Mouse (Mus musculus): ENCODE results near the gene Lime1. TPM values are rescaled to one million over a fixed set of nuclear protein-coding genes. Genes with fewer than 3 reads are reported as not detected.

Lime1 gene
- polyA plus RNA-seq, 1 experiment from 2014 or later: 26.7 TPM

DNA sequence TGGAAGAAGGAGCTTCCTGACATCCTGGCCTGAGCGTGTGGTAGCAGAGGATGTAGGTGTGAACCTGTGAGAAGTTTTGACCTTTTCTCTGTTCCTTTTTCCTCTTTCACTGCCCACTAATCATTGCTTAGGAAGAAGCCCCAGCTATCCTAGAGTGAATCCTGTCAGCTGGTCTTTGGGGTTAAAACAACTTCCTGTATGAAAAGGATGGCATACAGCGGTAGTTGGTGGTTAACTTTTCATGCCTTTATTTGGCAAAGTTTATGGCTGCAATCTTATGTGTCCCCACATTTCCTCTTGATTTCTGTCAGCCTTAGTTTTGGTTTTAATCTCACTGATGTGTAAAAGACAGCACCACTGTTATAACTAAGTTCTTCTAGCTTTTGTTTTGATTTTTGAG, 2.6 kb upstream of the Lime1 start:
- H3K9ac ChIP-seq: no peak overlapping the region
- H3K36me3 ChIP-seq: peaks cover 45% of the 10 kb centered on the region
- no peak overlapping the region for H3K27ac ChIP-seq
- H3K27me3 ChIP-seq: no peaks in the 10 kb centered on the region
- 70% methylated on average over 2 of the region's 2 CpGs for WGBS
- no peak for ATAC-seq (replicated peaks; ENCODE audit: low FRiP score)
- H3K4me1 ChIP-seq: no peaks in the 10 kb centered on the region; the same call in 1 of the 2 replicates
- no peak overlapping the region for H3K4me2 ChIP-seq
- no peaks in the 10 kb centered on the region for H3K9me3 ChIP-seq (replicated peaks)
- H3K4me3 ChIP-seq (replicated peaks): no peak overlapping the region

DNA sequence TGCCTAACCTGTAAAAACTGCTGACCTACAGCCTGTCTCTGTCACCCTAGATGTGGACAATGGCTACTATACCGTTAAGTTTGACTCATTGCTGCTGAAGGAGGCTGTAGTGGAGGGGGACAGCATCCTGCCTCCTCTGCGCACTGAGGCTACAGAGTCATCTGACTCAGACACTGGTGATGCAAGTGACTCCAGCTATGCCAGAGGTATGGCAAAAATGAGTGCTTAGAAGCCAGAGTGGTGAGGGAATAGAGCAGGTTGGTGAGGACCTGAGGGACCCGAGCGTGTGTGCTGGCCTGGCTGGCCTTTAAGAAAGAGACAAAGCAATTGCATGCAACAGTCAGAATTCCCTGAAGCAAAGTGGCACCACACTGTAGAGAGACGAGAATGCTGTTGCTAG, 1.2 kb upstream of the Lime1 start:
- WGBS: 90% methylated on average over 5 of the region's 5 CpGs
- Histone ChIP-seq H3K4me3 (replicated peaks) (no peak overlapping the region), H3K9ac (no peak overlapping the region), H3K4me2 (no peak overlapping the region), H3K9me3 (replicated peaks) (no peaks in the 10 kb centered on the region), H3K27ac (no peak overlapping the region), H3K4me1 (no peaks in the 10 kb centered on the region; the same call in 1 of the 2 replicates), H3K36me3 (peaks cover 57% of the 10 kb centered on the region), H3K27me3 (no peaks in the 10 kb centered on the region)
- no peak for ATAC-seq (replicated peaks; ENCODE audit: low FRiP score)

DNA sequence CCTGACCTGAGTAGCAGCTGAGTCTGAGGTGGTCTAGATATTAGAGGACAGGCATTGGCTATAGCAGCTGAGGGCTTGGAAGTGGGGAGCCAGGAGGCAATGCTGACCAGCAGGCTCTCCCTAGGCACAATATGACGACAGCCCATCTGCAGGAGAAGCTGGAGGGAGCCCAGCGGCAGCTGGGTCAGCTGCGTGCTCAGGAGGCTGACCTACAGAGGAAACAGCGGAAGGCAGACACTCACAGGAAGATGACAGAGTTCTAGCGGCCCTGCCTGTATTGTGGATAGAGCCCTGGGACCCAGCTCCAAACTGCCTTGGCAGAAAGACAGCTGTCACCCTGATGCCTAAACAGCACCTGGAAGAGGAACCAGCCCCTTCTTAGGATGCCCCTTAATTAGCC, 373 bp downstream of the Lime1 start:
- no peaks in the 10 kb centered on the region for H3K9me3 ChIP-seq (replicated peaks)

DNA sequence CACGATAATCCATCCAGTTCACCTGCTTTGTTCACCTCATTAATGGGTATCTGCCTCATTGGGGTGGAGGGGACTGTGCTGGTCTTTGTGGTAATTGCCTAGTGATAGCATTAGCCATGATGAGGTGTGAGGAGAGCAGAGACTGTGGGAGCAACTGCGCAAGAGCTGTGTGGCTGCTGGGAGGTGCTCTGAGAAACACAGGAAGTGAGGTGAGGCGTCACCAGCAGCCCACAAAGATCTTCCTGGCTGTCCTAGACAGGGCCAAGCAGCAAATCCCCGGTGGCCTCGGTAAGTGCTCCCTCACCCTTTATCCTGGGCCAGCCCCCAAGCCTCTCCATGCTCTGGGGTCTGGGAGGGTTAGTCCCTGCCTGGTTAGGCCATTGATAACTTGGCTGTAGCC, 1.2 kb downstream of the Lime1 start:
- H3K36me3 ChIP-seq: peaks cover 80% of the 10 kb centered on the region
- no peak overlapping the region for H3K27ac ChIP-seq
- H3K4me3 ChIP-seq (replicated peaks): no peak overlapping the region
- WGBS: 85% methylated on average over 5 of the region's 5 CpGs
- H3K9ac ChIP-seq: no peak overlapping the region
- H3K9me3 ChIP-seq (replicated peaks): no peaks in the 10 kb centered on the region
- H3K4me1 ChIP-seq: no peaks in the 10 kb centered on the region; the same call in 1 of the 2 replicates
- H3K27me3 ChIP-seq: no peaks in the 10 kb centered on the region
- no peak overlapping the region for H3K4me2 ChIP-seq
- no peak for ATAC-seq (replicated peaks; ENCODE audit: low FRiP score)

More for the DNA sequence above, 373 bp downstream of the Lime1 start:
- no peak overlapping the region for H3K4me3 ChIP-seq (replicated peaks)
- WGBS: 79% methylated on average over 5 of the region's 5 CpGs
- H3K4me2 ChIP-seq: no peak overlapping the region
- ATAC-seq (replicated peaks; ENCODE audit: low FRiP score): no peak
- no peak overlapping the region for H3K9ac ChIP-seq
- H3K36me3 ChIP-seq: peaks cover 72% of the 10 kb centered on the region
- H3K27ac ChIP-seq: no peak overlapping the region
- H3K4me1 ChIP-seq: no peaks in the 10 kb centered on the region; the same call in 1 of the 2 replicates
- no peaks in the 10 kb centered on the region for H3K27me3 ChIP-seq

DNA sequence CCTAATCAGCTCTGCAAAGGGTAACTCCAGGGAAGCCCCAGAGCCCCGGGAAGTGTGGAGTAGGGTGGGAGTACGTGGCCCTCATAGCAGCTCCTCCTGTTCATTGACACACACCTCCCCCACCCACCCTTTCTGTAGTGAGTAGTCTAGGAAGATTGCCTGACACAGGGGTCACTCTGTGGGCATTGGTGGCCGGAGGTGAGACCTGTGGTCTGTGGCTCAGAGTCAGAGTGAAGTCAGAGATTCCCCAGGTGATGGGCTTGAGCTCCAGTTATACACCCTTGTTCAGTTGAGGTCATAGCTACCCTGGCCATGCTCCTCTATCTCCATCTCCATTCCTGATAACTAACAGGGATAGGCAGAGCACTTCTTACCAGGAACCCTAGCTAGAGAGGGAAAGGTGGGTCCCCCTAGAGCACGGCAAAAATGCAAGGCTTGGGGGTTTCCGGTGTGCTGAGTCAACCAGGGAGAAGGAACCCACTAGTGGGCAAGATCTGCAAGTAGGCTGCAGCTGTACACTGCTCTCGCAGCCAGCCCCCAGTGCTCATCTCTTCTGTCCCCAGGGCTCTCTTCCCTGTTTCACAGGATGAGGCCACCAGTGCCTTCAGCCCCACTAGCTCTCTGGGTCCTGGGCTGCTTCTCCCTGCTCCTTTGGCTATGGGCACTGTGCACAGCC, 1.9 kb downstream of the Lime1 start:
- no peaks in the 10 kb centered on the region for H3K9me3 ChIP-seq (replicated peaks)
- no peak overlapping the region for H3K4me2 ChIP-seq
- no peak for ATAC-seq (replicated peaks; ENCODE audit: low FRiP score)
- no peaks in the 10 kb centered on the region for H3K27me3 ChIP-seq
- 81% methylated on average over 6 of the region's 6 CpGs for WGBS
- H3K4me3 ChIP-seq (replicated peaks): no peak overlapping the region
- no peak overlapping the region for H3K27ac ChIP-seq
- no peaks in the 10 kb centered on the region; the same call in 1 of the 2 replicates for H3K4me1 ChIP-seq
- H3K36me3 ChIP-seq: peaks cover 87% of the 10 kb centered on the region
- no peak overlapping the region for H3K9ac ChIP-seq

DNA sequence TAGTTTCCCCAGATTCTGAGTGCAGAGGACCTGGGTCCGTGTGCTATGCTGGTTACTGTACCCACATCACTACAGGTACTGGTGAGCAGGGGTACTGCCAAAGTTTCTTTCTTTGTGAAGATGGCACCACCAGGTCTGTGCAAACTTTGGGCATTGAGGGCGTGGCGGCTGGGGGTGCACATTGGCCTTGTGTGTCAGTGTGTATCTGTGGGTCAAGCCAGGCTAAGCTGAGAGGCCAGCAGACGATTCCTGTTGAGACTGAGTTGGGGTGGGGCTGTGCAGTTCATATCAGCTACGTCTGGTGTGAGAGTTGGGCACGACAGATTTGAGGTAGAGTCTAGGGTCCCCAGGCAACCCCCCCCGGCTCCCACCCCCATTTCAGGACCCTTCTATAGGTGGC, 4.6 kb downstream of the Lime1 start:
- H3K4me3 ChIP-seq (replicated peaks): no peak overlapping the region
- no peaks in the 10 kb centered on the region for H3K27me3 ChIP-seq
- 85% methylated on average over 7 of the region's 7 CpGs for WGBS
- H3K4me2 ChIP-seq: no peak overlapping the region
- H3K9me3 ChIP-seq (replicated peaks): no peaks in the 10 kb centered on the region
- ATAC-seq (replicated peaks; ENCODE audit: low FRiP score): 0 out of 2 replicates have a peak, but pooled peaks have one; percentile 13
- no peak overlapping the region for H3K27ac ChIP-seq
- H3K4me1 ChIP-seq: no peaks in the 10 kb centered on the region
- peaks cover 83% of the 10 kb centered on the region for H3K36me3 ChIP-seq
- no peak overlapping the region for H3K9ac ChIP-seq

DNA sequence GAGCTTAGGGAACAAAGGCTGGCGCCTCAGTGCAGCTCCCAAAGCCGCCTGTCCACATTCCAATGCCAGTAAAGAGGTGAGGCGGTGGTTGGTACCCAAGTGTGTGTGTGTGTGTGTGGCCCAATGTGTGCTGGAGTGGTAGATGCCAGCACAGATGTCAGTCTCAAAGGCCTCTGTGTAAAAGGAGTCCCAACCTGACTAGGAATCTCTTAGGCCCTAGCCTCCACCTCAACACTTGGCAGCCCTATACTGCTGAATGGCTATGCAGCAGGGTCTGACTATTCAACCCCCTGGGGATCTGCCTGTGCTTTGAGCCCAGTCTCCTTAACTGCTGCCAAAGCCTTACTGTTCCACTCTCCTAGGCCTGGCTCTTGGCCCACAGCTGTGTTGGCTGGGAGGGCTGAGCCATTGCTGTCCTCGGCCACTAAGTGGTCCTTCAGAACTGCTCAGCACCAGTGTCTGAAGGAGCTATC, 5.1 kb downstream of the Lime1 start:
- Histone ChIP-seq H3K27ac (no peak overlapping the region), H3K4me1 (no peaks in the 10 kb centered on the region), H3K36me3 (peaks cover 83% of the 10 kb centered on the region)

DNA sequence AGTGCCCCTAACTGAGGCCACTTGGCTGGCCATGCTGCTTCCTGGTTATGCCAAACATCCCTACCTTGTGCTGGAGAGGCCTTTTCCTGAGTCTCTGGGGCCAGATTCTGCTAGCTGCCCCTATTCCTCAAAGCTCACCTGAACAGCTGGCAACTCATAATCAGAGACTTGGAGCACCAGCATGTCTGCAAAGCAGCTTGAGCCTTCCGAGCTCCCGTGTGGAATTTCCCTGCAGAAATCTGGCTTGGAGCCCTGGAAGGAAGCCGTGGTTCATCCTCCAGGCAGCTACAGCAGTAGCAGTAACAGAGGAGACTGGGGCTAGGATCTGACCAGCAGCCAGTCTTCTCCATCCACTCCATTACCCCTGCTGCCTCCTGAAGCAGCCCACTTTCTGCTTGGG, 6.0 kb downstream of the Lime1 start:
- H3K9ac ChIP-seq: no peak overlapping the region
- H3K4me1 ChIP-seq: no peaks in the 10 kb centered on the region
- no peak for ATAC-seq (replicated peaks; ENCODE audit: low FRiP score)
- H3K27me3 ChIP-seq: no peaks in the 10 kb centered on the region
- H3K9me3 ChIP-seq (replicated peaks): no peaks in the 10 kb centered on the region
- H3K36me3 ChIP-seq: peaks cover 83% of the 10 kb centered on the region
- H3K27ac ChIP-seq: no peak overlapping the region
- H3K4me3 ChIP-seq (replicated peaks): no peak overlapping the region
- WGBS: 65% methylated on average over 3 of the region's 3 CpGs
- H3K4me2 ChIP-seq: no peak overlapping the region

More for the DNA sequence above, 5.1 kb downstream of the Lime1 start:
- no peak for ATAC-seq (replicated peaks; ENCODE audit: low FRiP score)
- Histone ChIP-seq H3K4me3 (replicated peaks) (no peak overlapping the region), H3K9ac (no peak overlapping the region), H3K9me3 (replicated peaks) (no peaks in the 10 kb centered on the region), H3K4me2 (no peak overlapping the region), H3K27me3 (no peaks in the 10 kb centered on the region)
- WGBS: 85% methylated on average over 4 of the region's 4 CpGs

DNA sequence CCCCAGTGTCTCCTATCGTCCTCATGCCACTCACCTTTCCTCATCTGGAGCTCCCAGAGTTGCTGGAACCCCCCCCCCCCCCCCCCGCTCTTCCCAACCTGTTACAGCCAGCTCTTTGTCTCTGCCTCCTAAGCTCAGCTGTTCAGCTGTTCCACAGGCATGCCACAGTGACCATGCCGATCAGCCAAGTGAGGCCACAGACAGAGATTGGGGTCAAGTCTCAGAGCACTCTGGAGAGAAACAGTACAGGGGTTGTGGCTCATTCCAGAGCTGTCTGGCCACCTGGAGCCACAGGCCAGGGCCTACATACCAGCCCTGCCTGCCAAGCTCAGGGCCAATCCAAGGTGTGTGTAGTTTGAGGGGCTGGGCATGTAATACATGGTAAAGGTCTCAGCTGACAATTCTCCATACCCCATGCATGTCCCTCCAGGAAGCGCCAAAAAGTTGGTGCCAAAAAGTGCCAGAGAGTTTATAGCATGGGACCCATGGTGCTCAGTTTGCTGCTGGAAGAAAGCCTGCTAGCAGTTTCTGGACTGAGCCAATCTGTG, 6.9 kb downstream of the Lime1 start:
- Histone ChIP-seq H3K9me3 (replicated peaks) (no peaks in the 10 kb centered on the region), H3K4me1 (no peaks in the 10 kb centered on the region)

DNA sequence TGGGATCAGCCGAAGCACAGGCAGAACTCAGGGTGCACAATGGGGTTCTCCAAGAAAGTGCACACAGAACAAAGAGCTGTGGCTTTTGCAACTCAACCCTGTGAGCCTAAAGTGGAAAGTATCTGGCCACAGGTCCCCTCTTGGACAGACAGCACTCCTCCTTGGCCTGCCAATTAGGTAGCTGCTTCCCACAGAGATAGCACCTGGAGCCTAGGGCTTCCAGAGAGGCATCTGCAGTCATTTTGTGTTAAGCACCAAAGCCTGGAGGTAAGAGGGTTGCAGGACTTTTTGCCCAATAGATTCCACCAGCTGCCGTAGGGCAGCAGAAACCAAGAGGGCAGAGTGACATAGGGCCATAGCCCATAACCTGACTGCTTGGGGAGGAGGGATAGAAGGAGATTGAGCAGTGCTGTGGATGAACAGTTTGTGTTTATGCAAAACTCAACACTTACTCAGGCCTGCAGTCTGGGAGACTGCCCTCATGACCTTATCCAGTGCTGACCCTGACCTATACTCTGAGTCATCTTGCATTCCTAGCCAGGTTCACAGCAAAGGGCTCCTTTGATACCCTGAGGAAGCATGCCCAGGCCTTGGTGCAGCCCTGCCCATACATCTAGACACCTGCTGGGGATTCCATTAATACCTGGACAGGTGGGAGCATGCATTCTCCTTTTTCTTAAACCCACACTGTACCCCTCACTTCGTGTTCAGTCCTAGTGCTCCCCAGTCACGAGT, 10.4 kb downstream of the Lime1 start:
- Histone ChIP-seq H3K27ac (no peak overlapping the region), H3K4me3 (replicated peaks) (no peak overlapping the region), H3K27me3 (no peaks in the 10 kb centered on the region), H3K9me3 (replicated peaks) (no peaks in the 10 kb centered on the region), H3K36me3 (peaks cover 78% of the 10 kb centered on the region), H3K9ac (no peak overlapping the region), H3K4me2 (no peak overlapping the region), H3K4me1 (no peaks in the 10 kb centered on the region)
- no peak for ATAC-seq (replicated peaks; ENCODE audit: low FRiP score)
- WGBS: 84% methylated on average over 4 of the region's 4 CpGs

More for the DNA sequence above, 6.9 kb downstream of the Lime1 start:
- Histone ChIP-seq H3K4me2 (no peak overlapping the region), H3K27ac (no peak overlapping the region), H3K27me3 (no peaks in the 10 kb centered on the region), H3K36me3 (peaks cover 83% of the 10 kb centered on the region), H3K4me3 (replicated peaks) (no peak overlapping the region), H3K9ac (no peak overlapping the region)
- 75% methylated on average over 3 of the region's 4 CpGs for WGBS
- ATAC-seq (replicated peaks; ENCODE audit: low FRiP score): no peak

DNA sequence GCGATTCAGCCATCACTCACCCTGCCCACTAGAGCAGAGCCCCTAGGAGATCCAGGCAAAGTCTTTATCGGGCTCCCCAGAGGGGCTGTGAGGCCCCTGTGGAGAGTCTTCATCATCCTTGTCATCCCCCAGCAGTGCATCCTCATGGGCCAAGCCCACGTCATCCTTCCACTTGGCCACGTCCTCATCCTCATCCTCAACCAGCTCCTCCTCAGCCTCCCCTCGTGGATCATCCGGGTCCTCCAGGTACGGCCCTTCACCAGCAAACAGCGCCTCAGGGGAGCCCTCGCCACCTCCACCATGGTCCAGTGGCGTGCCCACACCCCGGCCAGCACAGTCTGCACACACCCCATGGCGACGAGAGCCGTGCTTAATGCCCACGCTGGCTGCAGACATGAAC, 11.1 kb downstream of the Lime1 start:
- no peak for ATAC-seq (replicated peaks; ENCODE audit: low FRiP score)
- 91% methylated on average over 15 of the region's 15 CpGs for WGBS

DNA sequence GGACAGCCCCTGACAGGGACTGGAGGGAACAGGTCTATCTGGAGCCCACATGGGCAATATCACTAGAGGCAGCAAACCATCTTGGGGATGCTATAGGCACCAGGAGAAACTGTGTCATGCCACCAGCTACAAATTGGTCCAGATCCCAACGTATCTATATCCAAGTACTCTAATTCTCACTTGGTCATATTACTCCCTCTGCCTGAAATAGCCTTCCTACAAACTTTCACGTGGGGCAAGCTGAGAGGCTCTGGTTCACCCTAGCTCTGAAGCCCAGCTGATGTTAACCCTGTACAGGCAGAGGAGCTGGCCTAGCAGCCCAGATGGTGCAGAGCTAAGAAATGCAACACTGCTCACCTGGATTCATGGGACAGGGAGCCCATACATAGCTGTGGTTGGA, 11.7 kb downstream of the Lime1 start:
- Histone ChIP-seq H3K9me3 (replicated peaks) (no peaks in the 10 kb centered on the region), H3K4me1 (no peaks in the 10 kb centered on the region), H3K9ac (no peak overlapping the region), H3K27ac (no peak overlapping the region), H3K4me2 (no peak overlapping the region), H3K27me3 (no peaks in the 10 kb centered on the region), H3K36me3 (peaks cover 73% of the 10 kb centered on the region), H3K4me3 (replicated peaks) (no peak overlapping the region)
- 73% methylated on average over 2 of the region's 2 CpGs for WGBS
- ATAC-seq (replicated peaks; ENCODE audit: low FRiP score): no peak

More for the DNA sequence above, 11.1 kb downstream of the Lime1 start:
- Histone ChIP-seq H3K4me1 (no peaks in the 10 kb centered on the region), H3K27ac (no peak overlapping the region), H3K27me3 (no peaks in the 10 kb centered on the region), H3K4me2 (no peak overlapping the region), H3K9me3 (replicated peaks) (no peaks in the 10 kb centered on the region), H3K4me3 (replicated peaks) (no peak overlapping the region), H3K9ac (no peak overlapping the region), H3K36me3 (peaks cover 78% of the 10 kb centered on the region)
